Mouse (Mus musculus): ENCODE data around the gene Tbc1d2b. TPM values are rescaled to one million over a fixed set of nuclear protein-coding genes. Genes with fewer than 3 reads are reported as not detected.

Gene Tbc1d2b
- 14.9 and 18.4 TPM in 2 replicates for polyA plus RNA-seq (2012; rRNA removed)

GRCm38 (mm10) chr9:90270193-90270943, at the start of gene Tbc1d2b:
TSS of gene Tbc1d2b (minus strand) at chr9:90270804.
- peak; percentile 81 to 83 for DNase-seq
- Histone ChIP-seq H3K27ac (ENCODE audit: insufficient read depth, low read length) (peak within 1 kb of the TSS; percentile 11), H3K4me1 (ENCODE audit: control insufficient read depth, insufficient read depth, low read length) (peaks cover 3% of the 10 kb centered on the region; the same call in 1 of the 2 replicates), H3K4me3 (replicated peaks; ENCODE audit: insufficient read depth, low read depth, low read length) (peak within 1 kb of the TSS; percentile 99), H3K27me3 (ENCODE audit: control insufficient read depth, insufficient read depth, low read length) (no peaks in the 10 kb centered on the region)
- TF ChIP-seq CTCF (IDR thresholded peaks at IDR 0.05; ENCODE audit: borderline replicate concordance, insufficient read depth, low read depth, low read length) (no peak), POLR2A (IDR thresholded peaks at IDR 0.05; ENCODE audit: borderline replicate concordance, insufficient read depth, low read length) (peak; percentile 33; the same call in 1 of the 2 replicates)
- WGBS: under 1% methylated on average over 74 of the region's 74 CpGs

DNA sequence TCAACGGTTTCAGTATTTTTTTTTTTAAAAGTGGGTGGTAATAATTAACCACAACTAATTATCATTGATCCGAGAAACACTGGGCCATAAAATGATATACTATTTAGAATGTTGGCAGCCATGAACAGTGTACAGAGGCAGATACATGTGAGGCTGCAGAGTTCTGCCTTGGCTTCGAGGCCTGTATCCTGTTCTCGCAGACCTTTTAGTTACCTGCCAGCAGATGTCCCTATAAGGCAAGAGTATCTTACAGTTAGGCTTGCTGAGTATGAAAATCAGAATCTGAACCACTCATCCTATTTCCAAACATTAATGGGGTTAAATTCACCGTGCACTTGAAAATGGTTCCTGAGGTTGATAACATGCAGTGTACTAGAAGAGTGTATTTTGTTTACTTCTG, 45.7 kb upstream of the Tbc1d2b start:
- Histone ChIP-seq H3K4me3 (replicated peaks; ENCODE audit: insufficient read depth, low read depth, low read length) (no peak overlapping the region), H3K27me3 (ENCODE audit: control insufficient read depth, insufficient read depth, low read length) (no peaks in the 10 kb centered on the region), H3K27ac (ENCODE audit: insufficient read depth, low read length) (no peak overlapping the region), H3K4me1 (ENCODE audit: control insufficient read depth, insufficient read depth, low read length) (no peaks in the 10 kb centered on the region)
- 27% methylated on average over 5 of the region's 5 CpGs for WGBS
- peak; percentile 48 for TF ChIP-seq CTCF (IDR thresholded peaks at IDR 0.05; ENCODE audit: borderline replicate concordance, insufficient read depth, low read depth, low read length)
- TF ChIP-seq POLR2A (IDR thresholded peaks at IDR 0.05; ENCODE audit: borderline replicate concordance, insufficient read depth, low read length): no peak
- peak in 1 of 2 experiments; percentile 36 for DNase-seq

GRCm38 (mm10) chr9:90315662-90316061, 45.1 kb upstream of the Tbc1d2b start:
- DNase-seq: no peak
- Histone ChIP-seq H3K27ac (ENCODE audit: insufficient read depth, low read length) (no peak overlapping the region), H3K4me1 (ENCODE audit: control insufficient read depth, insufficient read depth, low read length) (no peaks in the 10 kb centered on the region), H3K4me3 (replicated peaks; ENCODE audit: insufficient read depth, low read depth, low read length) (no peak overlapping the region), H3K27me3 (ENCODE audit: control insufficient read depth, insufficient read depth, low read length) (no peaks in the 10 kb centered on the region)
- TF ChIP-seq POLR2A (IDR thresholded peaks at IDR 0.05; ENCODE audit: borderline replicate concordance, insufficient read depth, low read length) (no peak), CTCF (IDR thresholded peaks at IDR 0.05; ENCODE audit: borderline replicate concordance, insufficient read depth, low read depth, low read length) (no peak)
- 93% methylated on average over 11 of the region's 11 CpGs for WGBS

DNA sequence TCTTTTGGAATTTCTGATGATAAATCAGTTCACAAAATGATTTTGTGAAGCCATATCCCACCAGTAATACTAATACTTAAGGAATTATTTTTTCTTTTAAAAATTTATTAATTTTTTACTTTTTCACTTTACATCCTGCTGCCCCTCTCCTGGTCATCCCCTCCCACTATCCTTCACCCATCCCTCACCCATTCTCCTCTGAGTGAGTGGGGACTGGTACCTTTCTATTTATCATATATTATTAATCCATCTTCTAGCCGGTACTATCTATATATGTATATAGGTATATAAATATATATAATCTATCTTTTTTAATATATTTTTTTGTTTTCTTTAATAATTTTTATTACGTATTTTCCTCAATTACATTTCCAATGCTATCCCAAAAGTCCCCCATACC, 33.6 kb upstream of the Tbc1d2b start:
- DNase-seq: no peak
- TF ChIP-seq CTCF (IDR thresholded peaks at IDR 0.05; ENCODE audit: borderline replicate concordance, insufficient read depth, low read depth, low read length): no peak
- no peak for TF ChIP-seq POLR2A (IDR thresholded peaks at IDR 0.05; ENCODE audit: borderline replicate concordance, insufficient read depth, low read length)
- no peak overlapping the region for H3K4me3 ChIP-seq (replicated peaks; ENCODE audit: insufficient read depth, low read depth, low read length)
- no peaks in the 10 kb centered on the region for H3K27me3 ChIP-seq (ENCODE audit: control insufficient read depth, insufficient read depth, low read length)
- 99% methylated on average over 2 of the region's 2 CpGs for WGBS
- no peaks in the 10 kb centered on the region for H3K4me1 ChIP-seq (ENCODE audit: control insufficient read depth, insufficient read depth, low read length)
- no peak overlapping the region for H3K27ac ChIP-seq (ENCODE audit: insufficient read depth, low read length)

- Histone ChIP-seq H3K4me3 (replicated peaks; ENCODE audit: insufficient read depth, low read depth, low read length) (no peak overlapping the region), H3K27me3 (ENCODE audit: control insufficient read depth, insufficient read depth, low read length) (no peaks in the 10 kb centered on the region), H3K27ac (ENCODE audit: insufficient read depth, low read length) (no peak overlapping the region), H3K4me1 (ENCODE audit: control insufficient read depth, insufficient read depth, low read length) (no peaks in the 10 kb centered on the region)
- no peak for DNase-seq
- WGBS: 70% methylated on average over 2 of the region's 2 CpGs
- no peak for TF ChIP-seq CTCF (IDR thresholded peaks at IDR 0.05; ENCODE audit: borderline replicate concordance, insufficient read depth, low read depth, low read length)
- no peak for TF ChIP-seq POLR2A (IDR thresholded peaks at IDR 0.05; ENCODE audit: borderline replicate concordance, insufficient read depth, low read length)
Measured at GRCm38 (mm10) chr9:90303101-90303835, 32.7 kb upstream of the Tbc1d2b start.

GRCm38 (mm10) chr9:90302670-90303069, 32.1 kb upstream of the Tbc1d2b start:
- DNase-seq: no peak
- no peak for TF ChIP-seq CTCF (IDR thresholded peaks at IDR 0.05; ENCODE audit: borderline replicate concordance, insufficient read depth, low read depth, low read length)
- TF ChIP-seq POLR2A (IDR thresholded peaks at IDR 0.05; ENCODE audit: borderline replicate concordance, insufficient read depth, low read length): no peak
- no peaks in the 10 kb centered on the region for H3K4me1 ChIP-seq (ENCODE audit: control insufficient read depth, insufficient read depth, low read length)
- H3K27ac ChIP-seq (ENCODE audit: insufficient read depth, low read length): no peak overlapping the region
- H3K27me3 ChIP-seq (ENCODE audit: control insufficient read depth, insufficient read depth, low read length): no peaks in the 10 kb centered on the region
- no peak overlapping the region for H3K4me3 ChIP-seq (replicated peaks; ENCODE audit: insufficient read depth, low read depth, low read length)
- 76% methylated on average over 4 of the region's 4 CpGs for WGBS

- no peaks in the 10 kb centered on the region for H3K4me1 ChIP-seq (ENCODE audit: control insufficient read depth, insufficient read depth, low read length)
- no peak for TF ChIP-seq CTCF (IDR thresholded peaks at IDR 0.05; ENCODE audit: borderline replicate concordance, insufficient read depth, low read depth, low read length)
- no peak for TF ChIP-seq POLR2A (IDR thresholded peaks at IDR 0.05; ENCODE audit: borderline replicate concordance, insufficient read depth, low read length)
- DNase-seq: no peak
- 87% methylated on average over 4 of the region's 4 CpGs for WGBS
- no peaks in the 10 kb centered on the region for H3K27me3 ChIP-seq (ENCODE audit: control insufficient read depth, insufficient read depth, low read length)
- H3K27ac ChIP-seq (ENCODE audit: insufficient read depth, low read length): no peak overlapping the region
- H3K4me3 ChIP-seq (replicated peaks; ENCODE audit: insufficient read depth, low read depth, low read length): no peak overlapping the region
Measured at GRCm38 (mm10) chr9:90301081-90301688, 30.6 kb upstream of the Tbc1d2b start.
